Mouse (Mus musculus) fat pad, adult 2 months (tissue): ENCODE results near the gene 6430571L13Rik.

Experiments used
- DNase-seq: peaks from one replicate; pipeline ENCODE4 v3.0.0-alpha.2; 2011; ENCODE audit warnings: low read depth, low spot score; ENCODE audit errors: extremely low read depth

The 6430571L13Rik gene

DNA sequence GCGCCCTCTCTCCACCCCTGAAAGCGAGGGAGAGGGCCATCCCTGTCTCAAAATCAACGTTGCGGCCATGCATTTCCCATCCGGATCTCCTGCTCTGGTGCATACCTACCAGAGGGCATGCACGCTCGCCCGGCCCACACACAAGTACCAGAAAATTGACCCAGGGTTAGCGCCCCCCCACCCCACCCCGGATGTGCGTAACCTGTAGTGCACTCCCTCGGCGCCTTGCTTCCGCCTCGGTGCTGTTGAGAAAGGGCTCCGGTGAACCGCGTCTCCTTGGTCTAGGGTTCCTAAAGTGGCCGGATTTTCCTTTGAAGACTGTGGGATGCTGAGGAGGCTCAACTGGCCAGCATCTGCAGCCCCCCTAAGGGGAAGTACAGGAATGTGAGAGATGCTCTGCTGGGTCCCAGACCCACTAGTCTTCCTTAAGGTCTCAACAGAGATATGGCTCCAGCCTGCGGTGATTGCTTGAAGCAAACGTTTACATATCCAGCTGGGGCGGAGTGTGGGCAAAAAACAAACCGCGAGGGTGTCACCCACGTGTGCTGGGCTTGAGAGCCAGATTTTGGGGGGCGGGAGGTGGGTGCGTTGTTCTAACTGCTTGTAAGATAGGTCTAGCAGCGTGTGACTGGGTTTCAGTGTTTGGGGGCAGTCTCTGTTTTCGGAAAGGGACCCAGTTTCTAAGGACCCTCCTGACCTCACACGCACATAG is 2.1 kb upstream of the 6430571L13Rik start, which contains the start of gene Hemk1:
Hemk1 (minus strand) TSS at position 179 of the 712 bp plus-strand sequence.
- DNase-seq = no peak

DNA sequence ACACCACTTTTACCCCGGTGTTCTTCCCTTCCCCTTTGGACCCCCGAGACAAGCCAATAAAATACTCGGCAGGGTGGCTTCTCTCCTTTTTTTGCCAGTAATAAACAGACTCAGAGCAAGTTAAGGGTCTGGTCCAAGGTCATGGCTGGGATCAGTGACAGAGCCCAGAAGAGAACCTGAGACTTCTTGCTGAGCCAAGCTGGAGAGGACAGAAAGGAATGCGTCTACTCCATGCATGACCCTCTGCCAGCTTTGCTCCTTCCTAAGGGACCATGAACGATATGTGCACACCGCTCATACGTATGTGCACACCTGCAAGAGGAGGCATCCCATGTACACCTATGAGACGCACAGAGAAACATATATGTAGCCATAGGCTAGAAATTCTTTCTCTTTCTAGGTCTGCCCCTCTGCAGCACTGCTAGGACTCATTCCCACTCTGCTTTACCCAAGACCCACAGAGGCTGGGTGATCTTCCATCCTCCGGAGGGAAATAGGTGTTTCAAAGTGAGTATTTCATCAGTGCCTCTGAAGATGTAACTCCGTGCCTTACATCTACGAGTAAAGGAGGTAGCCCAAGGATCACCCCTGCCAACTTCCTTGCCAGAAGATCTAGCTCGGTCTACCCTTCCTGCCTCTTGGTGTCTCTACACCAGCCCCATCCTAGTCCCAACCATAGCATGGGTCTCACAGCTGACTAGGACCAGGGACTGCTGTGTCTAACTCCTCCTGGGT is 676 bp downstream of the 6430571L13Rik start:
- DNase-seq = no peak

DNA sequence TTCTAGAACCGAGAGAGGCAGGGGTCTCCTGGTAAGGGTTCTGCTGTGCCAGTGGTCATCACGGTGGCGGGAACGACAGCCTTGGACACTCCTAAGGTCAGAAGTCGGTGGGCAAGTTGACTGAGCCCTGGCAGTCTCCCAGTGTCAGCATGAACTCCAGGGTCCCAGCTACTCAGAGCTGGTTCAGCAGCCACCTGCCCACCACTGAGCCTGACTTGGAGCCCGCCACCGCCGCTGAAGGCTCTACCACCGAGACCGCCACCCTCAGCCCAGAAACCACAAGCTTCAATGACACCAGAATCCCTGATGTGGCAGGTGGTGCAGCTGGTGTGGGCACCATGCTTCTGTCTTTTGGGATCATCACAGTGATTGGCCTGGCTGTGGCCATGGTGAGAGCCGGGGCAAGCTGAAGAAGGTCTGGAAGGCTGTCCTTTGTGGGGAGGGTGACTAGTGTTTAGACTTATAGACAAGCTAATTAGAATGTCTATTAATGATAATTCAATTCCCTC is 1.9 kb downstream of the 6430571L13Rik start:
- DNase-seq = no peak

DNA sequence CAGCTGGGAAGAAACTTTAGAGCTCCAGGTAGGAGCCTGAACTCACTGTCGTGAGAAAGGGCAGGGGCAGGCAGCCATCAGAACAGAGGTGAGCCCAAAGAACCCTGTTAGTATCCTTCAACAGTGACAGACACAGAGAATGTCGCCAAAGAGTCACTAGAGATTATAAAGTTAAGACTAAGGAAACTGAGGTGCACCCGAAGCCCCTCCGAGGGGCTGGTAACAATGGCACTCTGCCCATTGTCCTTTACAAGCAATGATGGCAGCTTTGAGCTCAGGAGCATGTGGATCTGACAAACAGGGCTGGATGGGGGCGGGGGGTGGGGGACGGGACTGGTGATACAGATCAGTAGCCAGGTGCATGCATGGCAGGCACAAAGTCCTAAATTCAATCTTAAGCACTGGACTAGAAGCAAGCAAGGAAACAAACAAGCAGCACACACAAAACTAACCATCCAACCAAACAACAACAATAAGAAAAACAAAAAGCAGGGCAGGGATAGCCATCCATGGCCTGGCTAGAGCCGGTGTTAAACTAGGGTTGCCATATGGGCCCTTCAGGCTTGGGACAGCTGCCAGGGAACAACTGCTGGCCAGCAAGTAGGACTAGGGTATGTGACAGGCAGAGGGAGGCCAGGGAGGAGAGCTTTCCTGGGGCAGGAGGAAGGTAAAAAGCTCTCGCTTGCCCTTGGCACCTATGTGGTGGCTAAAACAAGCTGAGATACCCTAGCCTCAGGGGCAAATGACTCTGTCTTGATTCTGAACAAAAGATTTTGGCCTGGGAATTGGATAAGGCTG is 2.9 kb downstream of the 6430571L13Rik start:
- DNase-seq = no peak

DNA sequence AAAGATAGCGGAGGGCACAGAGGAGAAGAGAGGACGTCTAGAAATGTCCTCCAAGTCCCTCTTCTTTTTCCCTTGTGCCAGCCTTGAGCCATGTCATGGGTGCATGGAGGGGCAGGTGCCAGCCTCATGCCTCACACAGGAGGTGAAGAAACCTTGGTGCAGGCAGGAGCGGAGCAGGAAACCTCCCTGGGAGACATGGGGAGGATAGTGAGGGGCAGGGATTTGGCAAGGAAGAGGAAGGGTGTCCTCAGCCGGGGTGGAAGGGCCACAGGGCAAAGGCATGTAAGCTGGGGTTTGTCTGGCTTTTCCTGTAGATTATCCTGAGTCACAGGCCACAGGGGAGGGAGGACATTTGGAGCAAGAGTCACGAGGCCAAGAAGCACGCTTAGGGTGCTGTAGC is 3.6 kb downstream of the 6430571L13Rik start:
- DNase-seq = no peak

DNA sequence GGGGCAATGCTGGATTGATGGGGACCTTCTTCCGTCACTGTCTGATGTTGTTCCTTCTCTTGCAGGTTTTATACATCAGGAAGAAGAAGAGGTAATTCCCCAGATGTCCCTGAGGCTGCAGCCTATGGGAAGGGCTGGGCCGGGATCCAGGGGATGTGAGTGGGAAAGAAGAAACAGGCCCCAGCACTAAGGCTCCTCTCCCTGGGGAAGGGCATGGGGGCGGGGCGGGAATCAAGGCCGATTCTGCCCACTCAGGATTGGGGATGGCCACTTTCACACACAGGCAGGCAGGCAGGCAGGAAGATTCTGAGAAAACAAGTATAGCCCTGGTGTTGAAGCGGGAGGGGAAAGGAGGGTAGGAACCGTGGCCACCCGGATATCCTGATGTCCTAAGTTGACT is 5.7 kb downstream of the 6430571L13Rik start:
- DNase-seq = no peak

DNA sequence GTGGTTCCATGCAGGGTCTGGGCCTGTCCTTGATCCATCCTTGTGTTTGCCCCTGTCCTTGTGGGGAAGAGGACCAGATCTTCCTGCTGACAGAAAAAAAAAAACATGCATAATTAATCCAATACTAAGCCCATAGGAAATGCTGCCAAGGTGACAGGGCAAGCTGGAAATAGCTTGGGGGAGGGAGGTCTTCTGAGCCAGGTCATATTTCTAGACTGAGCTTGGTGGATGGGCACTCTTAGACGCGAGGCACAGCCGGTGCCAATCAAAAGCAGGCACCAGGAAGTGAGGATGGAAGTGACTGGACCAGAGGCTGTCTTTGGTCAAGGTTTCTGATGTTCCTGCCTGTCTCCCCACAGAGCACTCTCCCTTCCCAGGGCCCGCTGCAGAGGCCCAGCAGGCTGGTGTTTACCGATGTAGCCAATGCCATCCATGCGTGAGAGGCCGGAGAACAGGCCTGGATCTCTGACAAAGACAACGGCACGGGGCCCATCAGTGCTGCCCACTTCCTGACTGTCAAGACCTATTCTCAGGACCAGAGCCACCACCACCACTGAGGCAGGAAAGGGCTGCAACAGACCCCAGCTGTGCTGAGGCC is 7.3 kb downstream of the 6430571L13Rik start:
- DNase-seq = no peak

DNA sequence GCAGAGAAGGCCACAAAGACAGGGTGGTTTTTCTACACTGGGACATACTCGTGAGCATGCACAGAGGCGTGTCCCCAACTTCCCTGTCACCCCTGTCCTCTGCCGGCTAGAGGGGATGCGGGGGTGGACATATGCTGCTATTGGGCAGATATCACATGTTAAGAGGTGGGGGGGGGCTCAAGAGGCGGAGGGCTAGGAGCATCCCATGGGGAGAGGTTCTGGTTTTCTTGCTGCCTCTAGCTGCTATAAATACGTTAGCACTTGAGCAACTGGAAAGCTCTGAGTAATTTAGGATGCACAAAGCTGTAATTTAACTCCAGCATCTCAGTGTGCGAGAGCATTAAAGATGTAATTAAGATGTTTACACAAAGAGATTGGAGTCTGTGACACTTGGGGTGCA is 8.9 kb downstream of the 6430571L13Rik start:
- no peak for DNase-seq

DNA sequence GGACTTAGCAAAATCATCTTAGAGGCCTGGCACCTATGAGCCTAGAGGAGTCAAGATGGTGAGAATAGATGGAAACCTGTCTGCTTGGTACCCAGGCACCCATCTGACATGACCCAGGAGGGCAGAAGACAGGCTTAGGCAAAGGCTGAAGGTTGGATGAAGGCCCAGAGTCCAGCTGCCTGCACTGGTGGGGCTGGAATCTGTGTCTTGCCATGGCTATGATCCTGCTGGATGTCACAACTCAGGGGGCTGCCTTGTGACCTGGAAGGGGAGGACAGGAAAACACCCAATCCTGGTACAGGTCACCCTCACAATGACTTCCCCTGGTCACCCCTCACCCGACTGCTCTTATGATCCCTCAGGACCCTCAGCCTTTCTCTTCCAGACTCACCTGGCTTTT is 14.4 kb downstream of the 6430571L13Rik start:
- DNase-seq = no peak

DNA sequence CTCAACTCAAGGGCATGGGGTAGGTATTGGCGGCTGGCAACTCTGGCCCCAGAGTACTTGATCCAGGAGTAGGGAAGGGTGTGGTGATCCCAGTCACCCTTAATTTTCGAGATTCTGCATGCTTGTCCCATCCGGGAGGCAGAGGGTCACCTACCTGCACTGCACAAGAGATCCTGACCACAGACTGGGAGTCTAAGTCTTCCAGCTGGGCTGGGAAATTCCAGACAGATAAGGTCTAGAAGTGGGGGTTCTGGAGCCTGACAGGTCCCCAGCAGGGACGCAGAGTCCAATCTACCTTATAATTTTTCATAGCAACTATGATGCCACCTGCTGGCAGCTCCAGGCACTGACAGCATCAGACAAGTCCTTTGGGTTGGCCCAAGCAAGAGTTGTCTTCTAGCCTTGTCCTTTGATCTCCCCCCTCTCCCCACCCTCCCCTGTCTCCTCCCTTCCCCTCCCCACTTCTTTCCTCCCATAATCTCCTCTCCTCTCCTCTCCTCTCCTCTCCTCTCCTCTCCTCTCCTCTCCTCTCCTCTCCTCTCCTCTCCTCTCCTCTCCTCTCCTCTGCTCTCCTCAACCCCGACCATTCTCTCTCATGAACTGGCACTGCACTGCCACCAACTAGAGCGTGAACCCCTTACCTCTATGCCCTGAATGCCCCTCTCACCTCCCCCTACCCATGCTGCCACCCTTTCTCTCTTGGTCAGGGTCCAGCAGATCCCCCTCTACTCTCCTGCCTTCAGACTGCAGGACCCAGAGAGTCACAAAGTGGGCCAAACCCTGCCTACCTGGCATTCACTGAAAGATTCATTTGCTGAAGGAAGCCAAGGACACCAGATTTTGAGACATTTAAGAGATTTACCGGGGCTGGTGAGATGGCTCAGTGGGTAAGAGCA is 15.7 kb downstream of the 6430571L13Rik start:
- no peak for DNase-seq

DNA sequence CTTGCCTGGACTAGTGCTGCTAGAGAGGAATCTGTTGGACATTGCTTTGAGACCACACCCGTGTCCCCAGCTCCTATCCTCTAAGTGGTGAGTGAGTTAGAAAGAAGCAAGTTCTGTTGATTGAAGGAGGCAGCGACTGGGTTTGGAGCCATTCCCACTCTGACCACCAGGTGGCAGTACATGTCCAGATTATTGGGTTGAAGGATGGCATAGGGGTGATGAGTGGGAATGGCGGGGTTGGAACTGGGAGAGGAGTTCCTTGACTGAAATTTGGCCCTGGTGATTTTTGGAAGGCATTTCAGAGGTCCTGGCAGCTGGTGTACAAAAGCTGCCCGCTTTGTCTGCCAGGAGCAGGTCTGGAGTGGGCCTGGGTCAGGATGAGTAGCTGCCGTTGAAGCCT is 17.2 kb downstream of the 6430571L13Rik start:
- DNase-seq = no peak

DNA sequence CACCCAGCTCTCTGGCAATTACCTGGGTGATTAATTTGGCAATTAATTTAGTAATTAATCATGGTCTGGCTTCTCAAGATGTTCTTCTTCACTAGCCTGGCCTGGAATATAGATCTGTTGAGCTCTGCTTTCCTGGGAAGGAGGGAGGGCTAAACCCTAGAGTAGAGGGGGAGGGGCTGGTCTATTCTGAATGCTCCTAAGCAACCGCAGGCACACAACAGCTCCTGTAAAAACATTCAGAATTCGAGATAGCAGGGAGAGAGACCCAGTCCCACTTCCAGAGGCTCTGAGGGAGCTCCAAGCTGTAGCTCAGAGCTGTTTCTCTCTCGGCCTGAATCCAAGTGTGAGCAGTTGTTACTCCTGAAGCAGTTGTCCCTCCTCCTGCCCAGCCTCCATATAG is 20.6 kb downstream of the 6430571L13Rik start:
- DNase-seq = no peak

DNA sequence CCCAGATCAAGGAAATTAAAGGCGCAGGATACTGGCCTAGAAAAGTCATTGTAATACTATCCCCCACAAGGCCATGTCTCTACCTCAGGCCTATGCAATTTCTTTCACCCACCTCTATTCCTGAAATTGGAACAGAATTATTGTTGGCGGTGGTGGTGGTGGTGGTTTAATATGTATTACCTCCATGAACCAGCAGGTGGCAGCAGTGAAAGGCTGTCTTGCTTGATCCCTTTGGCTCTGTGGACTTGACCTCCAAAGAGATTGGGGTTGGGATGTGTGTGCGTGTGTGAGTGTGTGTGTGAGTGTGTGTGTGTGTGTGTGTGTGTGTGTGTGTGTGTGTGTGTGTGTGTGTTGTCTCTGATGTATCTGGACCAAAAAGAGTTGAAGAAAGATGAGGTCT is 26.2 kb downstream of the 6430571L13Rik start:
- DNase-seq = no peak

DNA sequence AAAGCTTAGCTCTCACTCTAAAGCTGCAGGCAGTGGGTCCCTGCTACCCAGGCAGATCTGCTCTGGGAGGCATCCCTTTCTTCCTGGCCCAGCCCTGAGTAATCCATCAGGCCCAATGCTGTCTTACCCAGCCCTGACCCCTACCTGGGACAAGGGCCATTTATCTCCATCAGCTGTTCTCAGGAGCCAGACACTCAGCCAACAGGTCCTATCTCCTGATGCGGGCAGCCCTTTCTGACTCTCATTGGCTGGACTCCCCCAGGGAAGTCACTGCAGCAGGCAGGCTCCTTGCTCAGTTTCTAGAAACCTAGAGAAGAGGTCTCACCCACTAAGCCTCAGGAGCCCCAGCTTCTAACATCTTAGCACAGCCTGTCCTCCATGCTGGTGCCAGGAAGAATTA is 27.9 kb downstream of the 6430571L13Rik start:
- no peak for DNase-seq

DNA sequence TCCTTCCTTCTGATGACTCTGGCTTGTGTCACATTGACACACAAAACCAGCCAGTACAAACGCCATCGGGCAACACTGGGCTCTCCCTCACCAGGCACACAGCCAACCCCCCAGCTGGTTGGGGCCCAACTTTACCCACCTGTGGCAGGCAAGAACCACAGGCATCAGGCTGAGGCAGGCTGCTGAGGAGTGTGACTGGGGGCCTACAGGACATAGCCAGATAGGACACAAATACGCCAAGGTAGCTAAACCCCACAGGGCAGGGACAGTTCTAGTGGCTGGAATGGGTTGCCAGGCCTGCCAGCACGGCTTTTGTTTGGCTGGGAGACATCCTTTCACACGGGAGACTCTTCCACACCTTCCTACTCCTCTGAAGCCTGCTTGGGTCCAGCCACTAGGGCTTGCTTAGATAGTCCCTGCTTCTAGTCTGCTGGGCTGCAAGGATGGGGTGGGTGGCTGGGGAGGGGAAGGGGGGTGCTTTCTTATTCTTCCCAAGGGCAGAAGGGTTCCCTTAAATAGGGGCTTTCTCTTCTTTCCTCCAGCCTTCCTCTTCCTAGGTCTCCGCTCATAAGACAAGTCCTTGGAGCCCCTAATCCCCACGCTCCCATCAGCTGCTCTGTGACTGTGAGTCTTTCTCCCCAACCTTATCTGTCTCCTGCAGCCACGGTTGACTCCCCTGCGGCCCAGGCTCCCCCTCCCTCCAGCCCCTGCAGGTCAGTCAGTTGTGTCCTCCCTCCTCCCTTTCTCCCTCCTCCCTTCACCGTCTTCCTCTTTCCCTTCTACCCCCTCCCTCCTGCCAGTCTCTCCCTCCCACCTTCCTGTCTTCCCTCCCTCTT is 29.1 kb downstream of the 6430571L13Rik start:
- DNase-seq = no peak

DNA sequence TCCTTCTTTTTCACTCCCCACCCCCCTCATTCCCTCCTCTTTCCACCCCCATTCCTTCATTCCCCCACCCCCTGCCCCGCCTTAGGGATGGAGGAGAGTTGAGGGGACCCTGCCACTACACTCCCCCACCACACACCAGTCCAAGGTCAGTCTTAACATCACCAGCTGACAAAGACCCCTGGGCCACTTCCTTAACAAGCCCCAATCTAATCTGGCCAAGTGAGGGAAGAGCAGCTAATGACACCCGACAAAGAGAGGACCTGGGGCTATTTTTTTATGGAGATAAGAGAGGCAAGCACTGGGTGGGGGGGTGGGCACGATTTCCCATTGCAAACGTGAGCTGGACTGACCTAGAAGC is 29.7 kb downstream of the 6430571L13Rik start:
- no peak for DNase-seq

DNA sequence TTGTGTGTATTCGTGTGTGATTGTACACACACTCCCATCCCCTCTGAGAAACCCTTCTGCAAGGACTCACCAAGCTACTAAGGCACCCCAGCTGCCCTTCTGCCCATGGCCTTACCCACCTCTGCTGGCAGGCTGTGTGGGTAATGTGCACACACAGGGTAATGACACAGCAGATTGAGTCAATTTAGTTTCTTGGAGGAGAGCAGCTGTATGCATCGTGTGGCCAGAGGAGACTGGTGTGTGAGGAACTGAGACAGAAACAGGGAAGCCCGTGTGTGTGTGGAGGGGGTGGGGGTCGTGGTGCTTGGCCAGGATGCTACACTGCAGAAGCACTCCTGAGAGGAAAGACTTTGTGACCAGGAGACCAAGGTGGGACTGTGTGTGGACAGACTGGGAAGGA is 32.0 kb downstream of the 6430571L13Rik start:
- DNase-seq = no peak

DNA sequence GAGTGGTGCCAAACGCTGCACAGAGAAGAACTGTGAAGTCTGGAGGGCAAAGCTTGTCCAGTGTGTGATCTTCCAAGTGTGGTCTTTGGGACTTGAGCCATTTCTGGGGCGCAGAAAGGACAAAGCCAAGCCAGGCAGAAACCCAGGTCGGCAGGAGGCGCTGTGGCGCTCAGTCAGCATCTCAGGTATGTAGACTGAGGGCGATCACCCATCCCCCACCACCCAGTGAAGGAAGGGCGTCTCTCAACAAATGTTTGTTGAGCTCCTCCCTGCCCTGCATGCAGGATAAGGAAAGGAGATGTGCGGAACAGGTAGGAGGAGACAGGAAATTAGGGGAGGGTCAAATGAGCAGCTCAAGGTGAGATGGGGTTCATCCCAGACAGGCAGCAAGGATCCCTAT is 34.2 kb downstream of the 6430571L13Rik start:
- DNase-seq = no peak

DNA sequence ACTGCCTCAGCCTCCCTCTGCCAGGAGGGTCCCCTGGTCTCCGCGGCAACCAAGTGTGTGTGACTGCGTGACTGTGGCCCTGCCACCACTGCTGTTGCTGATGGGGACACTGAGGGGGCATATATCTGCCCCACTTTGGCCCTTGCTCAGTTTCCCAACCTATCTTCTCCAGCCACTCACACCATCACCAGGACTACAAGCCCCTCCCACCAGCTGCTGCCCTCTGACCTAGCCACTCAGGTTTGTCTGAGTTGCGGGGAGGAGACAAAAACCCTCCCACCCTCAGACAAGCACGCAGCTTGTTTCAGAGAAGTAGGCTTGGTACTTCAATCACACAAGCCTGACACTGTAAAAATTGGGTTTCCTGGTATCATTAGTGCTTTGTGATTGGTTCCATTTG is 35.0 kb downstream of the 6430571L13Rik start:
- no peak for DNase-seq
